Mouse (Mus musculus) urinary bladder, adult 2 months (tissue): Measurements from ENCODE around the gene Znfx1. TPM values are rescaled to one million over a fixed set of nuclear protein-coding genes. Genes with fewer than 3 reads are reported as not detected.

Experiments used
- DNase-seq: peaks from one replicate; pipeline ENCODE4 v3.0.0; 2022; ENCODE audit warnings: low spot score
- polyA plus RNA-seq: library from polyadenylated mRNA; depleted of rRNA; stranded (reverse); fragments of >200 nt; gene quantifications from 2 replicates; pipeline ENCODE4 v1.2.3, GENCODE M21; 2012

Znfx1 gene
- polyA plus RNA-seq, 1 experiment = 18.0 TPM

DNA sequence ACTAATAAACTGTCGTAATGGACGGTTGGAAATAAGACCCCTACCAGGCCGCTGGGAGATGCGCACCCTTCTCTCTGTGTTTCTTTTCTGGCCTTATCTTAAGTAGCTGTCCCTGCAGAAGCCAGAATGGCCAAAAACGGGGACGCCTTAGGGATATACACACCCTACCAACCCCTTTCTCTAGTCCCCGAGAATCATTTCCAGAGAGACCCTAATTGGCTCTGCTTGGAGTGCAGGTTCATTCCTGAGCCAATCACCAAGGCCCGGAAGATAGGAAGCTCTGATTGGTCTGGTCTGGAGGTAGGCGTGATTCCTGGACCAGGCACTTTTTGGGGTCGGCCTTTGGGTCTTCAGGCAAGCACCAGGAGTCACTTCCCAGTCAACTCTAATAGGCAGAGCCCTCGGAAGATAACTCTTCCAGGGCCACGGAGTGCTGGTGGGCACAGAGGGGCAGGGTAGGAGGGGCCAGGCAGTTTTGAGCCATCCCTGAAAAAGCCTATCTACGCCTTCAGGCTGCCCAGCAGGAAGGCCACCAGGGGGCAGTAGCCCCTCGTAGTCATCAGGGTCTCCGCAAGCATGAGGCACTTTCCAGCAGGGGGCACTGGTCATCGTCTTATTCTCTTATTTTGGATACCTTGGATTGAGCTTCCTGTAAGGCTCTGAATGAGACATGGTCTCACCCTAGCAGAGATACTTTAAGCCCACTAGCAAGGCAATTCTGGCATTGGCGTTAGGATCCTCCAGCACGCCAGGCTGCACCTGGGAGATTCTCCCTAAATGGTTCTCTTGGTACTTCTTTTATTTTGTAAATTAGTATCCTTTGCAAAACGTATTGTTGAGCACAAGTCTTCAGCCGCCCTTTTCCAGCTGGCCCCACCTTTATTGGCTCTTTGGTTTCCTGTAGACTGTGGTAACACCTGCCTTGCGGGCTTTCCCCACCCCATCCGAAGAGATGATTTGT lies 9.1 kb upstream of the Znfx1 start:
- DNase-seq = peak; percentile 91

DNA sequence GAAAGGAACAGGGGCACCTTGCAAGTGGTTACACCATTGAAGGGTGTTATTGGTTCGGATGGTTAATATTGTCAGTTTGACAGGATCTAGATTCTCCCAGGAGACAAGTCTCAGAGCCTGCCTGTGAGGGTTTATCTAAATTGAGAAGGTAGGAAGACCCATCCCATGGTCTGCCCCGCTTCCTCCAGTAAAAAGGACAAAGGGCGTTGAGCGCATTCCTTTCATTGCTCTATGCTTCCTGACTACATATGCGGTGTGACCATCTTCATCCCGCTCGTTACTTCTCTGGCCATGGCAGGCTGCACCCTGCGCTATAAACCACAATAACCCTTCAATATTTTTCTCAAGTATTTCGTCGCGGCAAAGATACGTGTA lies 8.4 kb upstream of the Znfx1 start:
- no peak for DNase-seq

- no peak for DNase-seq
Observed at GRCm38 (mm10) chr2:167070341-167070740, 7.5 kb upstream of the Znfx1 start.

- DNase-seq = no peak
Observed at GRCm38 (mm10) chr2:167067575-167067974, 4.8 kb upstream of the Znfx1 start.

DNA sequence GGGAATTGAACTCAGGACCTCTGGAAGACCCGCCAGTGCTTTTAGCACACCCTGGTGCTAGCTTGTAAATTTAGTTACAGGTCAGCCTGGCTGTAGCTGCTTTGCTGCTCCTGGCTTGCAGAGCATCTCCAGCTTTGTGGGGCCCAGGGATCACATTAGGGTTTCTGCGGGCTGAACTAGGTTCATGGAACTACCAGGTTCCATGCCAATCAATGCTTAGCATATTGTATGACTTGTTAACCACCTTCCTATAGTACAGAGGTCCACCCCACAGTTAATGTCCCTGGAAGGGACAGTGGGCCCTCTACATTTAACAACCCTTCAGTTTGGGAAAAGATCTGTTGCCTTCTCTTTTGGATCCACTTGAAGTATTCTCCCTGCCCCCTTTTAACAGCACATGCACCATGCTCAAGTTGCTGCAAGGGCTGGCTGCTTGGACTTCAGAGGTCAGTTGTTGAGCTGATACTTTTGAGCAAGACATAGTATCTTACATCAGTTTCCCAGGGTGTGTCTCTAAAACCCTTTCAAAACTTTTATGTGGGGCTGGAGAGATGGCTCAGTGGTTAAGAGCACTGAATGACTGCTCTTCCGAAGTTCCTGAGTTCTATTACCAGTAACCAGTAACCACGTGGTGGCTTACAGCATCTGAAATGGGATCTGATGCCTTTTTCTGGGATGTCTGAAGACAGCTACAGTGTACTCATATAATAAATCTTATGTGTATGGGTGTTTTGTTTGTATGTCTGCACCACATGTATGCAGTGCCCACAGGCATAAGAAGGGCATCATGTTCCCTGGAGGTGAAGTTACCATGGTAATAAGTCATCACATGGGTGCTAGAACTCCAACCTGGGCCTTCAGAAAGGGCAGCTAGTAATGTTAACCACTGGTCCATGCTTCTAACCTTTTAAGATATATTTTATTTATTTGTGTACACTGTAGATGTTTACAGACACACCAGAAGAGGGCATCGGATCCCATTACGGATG lies 4.0 kb upstream of the Znfx1 start:
- no peak for DNase-seq

- DNase-seq = no peak
Observed at GRCm38 (mm10) chr2:167066031-167066430, 3.2 kb upstream of the Znfx1 start.

GRCm38 (mm10) chr2:167064601-167065295 lies 1.9 kb upstream of the Znfx1 start:
- DNase-seq = no peak

DNA sequence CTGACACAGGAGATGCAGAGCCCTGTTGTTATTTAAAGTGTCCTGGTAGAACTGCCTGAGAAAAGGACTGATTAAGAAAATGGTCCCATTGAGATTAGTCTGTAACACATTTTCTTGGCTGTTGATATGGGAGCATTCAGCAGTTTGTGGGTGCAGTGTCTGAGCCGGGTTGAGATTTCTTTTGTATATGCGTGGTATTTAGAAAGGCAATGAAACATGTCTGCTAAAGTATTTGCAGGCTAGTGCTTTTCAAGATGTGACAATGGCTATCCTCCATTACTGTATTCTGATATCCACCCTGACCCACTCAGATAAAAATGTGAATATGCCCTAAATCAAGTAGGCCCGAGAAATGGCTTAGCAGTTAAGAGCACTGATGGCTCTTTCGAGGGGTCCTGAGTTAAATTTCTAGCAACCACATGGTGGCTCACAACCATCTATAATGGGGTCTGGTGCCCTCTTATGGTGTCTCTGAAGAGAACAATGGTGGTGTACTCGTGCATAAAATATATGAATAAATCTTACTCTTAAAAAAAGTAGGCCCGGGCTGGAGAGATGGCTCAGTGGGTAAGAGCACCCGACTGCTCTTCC lies 1.2 kb upstream of the Znfx1 start:
- DNase-seq = no peak

GRCm38 (mm10) chr2:167062497-167062911 lies 311 bp downstream of the Znfx1 start:
- peak; percentile 94 for DNase-seq

DNA sequence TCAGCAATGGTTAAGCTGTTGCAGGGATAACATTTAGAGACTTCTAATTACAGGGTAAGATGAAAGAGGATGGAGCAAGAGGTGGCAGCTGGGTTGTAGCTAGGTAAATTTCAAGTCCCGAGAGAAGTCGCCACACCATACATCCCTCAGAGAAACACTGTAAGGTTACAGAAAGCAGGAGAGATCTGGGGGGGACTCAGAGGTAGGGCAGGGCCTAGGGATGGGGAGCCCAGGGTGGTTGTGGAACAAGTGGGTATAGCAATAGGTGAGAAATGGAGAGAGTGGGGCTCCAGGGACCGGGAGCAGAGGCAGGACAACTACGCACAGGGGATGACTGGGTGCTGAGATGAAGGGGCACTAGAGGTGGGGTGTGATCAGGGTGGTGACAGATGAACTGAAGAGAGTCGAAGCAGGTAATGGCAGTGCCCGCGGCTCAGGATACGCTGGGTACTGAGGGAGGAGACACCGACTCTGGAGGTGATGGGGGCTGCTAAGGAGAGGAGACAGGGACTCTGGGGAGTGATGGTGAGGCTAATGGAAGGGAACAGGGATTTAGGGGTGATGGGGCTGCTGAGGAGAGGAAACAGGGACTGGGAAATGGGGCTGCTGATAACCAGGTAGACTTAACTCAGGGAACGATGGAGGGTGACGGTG lies 1.3 kb downstream of the Znfx1 start:
- no peak for DNase-seq

- no peak for DNase-seq
Observed at GRCm38 (mm10) chr2:167060761-167061160, 2.1 kb downstream of the Znfx1 start.

DNA sequence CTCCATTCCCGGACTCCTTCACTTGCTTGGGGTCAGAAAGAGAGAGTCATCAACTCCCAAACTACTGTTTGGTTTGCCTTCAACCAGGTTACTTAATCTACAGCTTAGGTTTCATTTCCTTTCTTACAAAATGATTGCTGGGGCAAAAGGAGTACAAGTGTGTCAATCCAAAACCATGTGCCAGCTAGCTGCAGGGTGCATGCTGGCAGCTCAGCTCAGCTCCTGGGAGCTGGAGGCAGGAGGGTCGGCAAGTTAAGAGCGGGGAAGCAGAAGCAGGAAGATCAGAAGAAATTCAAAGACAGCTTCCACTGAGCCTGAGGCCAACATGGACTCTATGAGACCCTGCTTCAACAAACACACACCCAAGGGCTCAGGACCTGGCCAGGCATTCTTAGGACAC lies 2.5 kb downstream of the Znfx1 start:
- no peak for DNase-seq

DNA sequence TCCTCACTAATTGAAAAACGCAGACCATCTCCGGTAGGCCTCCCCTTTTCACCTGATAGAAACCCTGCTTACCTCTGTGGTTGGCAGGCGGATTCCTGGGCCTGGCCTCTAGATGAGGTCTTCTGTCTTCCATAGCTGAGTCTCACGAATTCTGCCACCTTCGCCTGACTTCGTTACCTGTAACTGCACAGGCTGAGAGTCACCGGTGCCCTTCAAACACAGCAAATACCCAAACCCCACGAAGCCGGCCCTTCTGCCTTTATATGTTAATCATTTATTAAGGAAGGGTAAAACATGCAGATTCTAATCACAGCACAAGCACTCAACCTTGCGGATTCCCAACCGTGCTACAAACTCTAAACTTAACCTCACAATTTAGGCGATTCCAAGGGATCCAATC lies 2.9 kb downstream of the Znfx1 start:
- no peak for DNase-seq

GRCm38 (mm10) chr2:167059536-167059935 lies 3.3 kb downstream of the Znfx1 start:
- DNase-seq = no peak

DNA sequence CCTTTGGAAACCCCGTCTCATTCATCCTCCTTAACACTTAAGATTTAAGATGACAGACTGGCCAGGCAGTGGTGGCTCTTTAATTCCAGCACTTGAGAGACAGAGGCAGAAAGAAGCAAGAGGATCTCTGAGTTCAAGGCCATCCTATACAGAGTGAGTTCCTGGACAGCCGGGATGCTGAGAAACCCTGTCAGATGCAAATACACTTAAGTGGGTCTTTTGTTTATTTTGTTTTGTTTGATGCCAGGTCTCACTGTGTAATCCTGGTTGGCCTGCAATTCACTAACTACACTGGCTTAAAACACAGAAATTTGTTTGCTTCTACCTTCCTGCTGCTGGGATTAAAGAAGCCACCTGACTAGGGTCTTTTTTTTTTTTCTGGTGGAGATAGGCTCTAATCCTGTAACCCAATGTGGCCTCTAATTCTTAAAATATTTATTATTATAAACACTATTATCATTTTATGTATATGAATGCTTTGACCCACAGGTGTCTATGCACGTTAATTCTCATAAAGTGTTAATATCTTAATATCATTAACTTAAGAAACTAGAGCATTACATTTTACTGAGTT lies 3.9 kb downstream of the Znfx1 start:
- no peak for DNase-seq

DNA sequence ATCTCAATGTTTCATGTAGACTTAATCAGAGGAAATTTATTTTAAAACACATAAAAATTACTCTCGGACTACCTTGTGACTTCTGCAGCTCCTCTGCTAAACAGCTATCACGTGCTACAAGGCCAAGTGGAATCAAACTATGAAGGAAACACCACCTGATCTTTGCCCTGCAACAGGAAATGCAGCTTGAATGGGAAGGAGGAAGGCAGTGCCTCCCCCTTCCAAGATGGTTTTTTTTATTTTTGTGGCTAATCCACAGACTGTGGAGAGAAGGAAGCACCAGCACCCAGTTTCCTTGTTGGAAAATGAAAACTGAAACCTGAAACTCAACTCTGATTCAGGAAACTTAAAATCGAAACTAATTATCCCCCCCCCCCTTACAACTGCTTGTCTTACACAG lies 4.6 kb downstream of the Znfx1 start:
- DNase-seq = no peak

DNA sequence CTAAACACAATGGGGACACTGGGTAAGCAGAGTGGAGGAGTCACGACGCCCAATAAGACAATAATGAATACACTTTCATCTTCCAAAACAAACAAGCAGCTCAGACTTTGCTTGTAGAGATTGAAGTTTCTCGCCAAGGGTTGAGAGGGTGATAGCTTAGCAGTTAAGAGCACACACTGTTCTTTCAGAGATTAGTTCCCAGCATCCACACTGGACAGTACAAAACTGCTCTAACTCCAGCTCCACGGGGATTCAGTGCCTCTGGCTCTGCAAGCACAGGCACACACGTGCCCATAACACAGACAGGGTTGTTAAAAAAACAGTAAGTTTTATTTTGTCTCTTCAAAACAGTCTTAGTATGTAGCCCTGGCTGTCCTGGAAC lies 5.9 kb downstream of the Znfx1 start:
- no peak for DNase-seq

- DNase-seq = no peak
Observed at GRCm38 (mm10) chr2:167056210-167056941, 6.4 kb downstream of the Znfx1 start.

- no peak for DNase-seq
Observed at GRCm38 (mm10) chr2:167055386-167055785, 7.4 kb downstream of the Znfx1 start.
